Mouse (Mus musculus) midbrain, embryonic 13.5 days (tissue): Measurements from ENCODE around the gene Atp6v0d1. TPM values are rescaled to one million over a fixed set of nuclear protein-coding genes. Genes with fewer than 3 reads are reported as not detected.
A peak's percentile ranks its signal among the peaks of the same experiment; 100 is the strongest.
"Not testable (repeated sequence)": the region's sequence is repeated elsewhere in the genome, so short reads cannot be mapped to it uniquely, and the experiment has no call there.

Source experiments
- ATAC-seq: fragments of 200-750 bp; cut with Nextera tagmentation; 2 replicates; pipeline ENCODE4 v1.8.0; 2017; ENCODE audit warnings: mild to moderate bottlenecking, moderate TSS enrichment, moderate library complexity
- H3K27ac ChIP-seq: fragments of 300-500 bp; sonication (generic); 2 replicates; pipeline ENCODE4 v1.5.1; 2015; ENCODE audit warnings: inconsistent platforms, mild to moderate bottlenecking, moderate library complexity
- H3K27me3 ChIP-seq: fragments of 300-500 bp; sonication (generic); 2 replicates; pipeline ENCODE4 v1.6.1; 2015; ENCODE audit warnings: mild to moderate bottlenecking, inconsistent platforms
- H3K36me3 ChIP-seq: fragments of 300-500 bp; sonication (generic); 2 replicates; pipeline ENCODE4 v1.6.1; 2015; ENCODE audit warnings: mild to moderate bottlenecking, inconsistent platforms
- H3K4me1 ChIP-seq: fragments of 300-500 bp; sonication (generic); replicated peaks from 2 replicates; pipeline ENCODE4 v1.6.1; 2015; ENCODE audit warnings: inconsistent platforms
- H3K4me2 ChIP-seq: fragments of 300-500 bp; sonication (generic); replicated peaks from 2 replicates; pipeline ENCODE4 v1.6.1; 2015; ENCODE audit warnings: moderate library complexity, mild to moderate bottlenecking, inconsistent platforms
- H3K4me3 ChIP-seq: fragments of 300-500 bp; sonication (generic); replicated peaks from 2 replicates; pipeline ENCODE4 v1.5.1; 2015; ENCODE audit warnings: mild to moderate bottlenecking, inconsistent platforms
- H3K9ac ChIP-seq: fragments of 300-500 bp; sonication (generic); replicated peaks from 2 replicates; pipeline ENCODE4 v1.6.1; 2015; ENCODE audit warnings: mild to moderate bottlenecking, inconsistent platforms
- H3K9me3 ChIP-seq: fragments of 300-500 bp; sonication (generic); 2 replicates; pipeline ENCODE4 v1.6.1; 2016; ENCODE audit warnings: mild to moderate bottlenecking, inconsistent platforms
- WGBS: fragments of 180-500 bp; shearing (Covaris S2); methylation state at CpG from one replicate; pipeline ENCODE4 v1.1.7; 2015; 5-methylcytosine and 5-hydroxymethylcytosine counted together
- polyA plus RNA-seq: library from polyadenylated mRNA; unstranded; fragments of >200 nt; fragmentation: Nextera tagmentation; extraction: Ambion mirVana; gene quantifications from 2 replicates; pipeline ENCODE4 v1.2.1, GENCODE M21; 2015

Gene Atp6v0d1
- polyA plus RNA-seq, 1 experiment from 2014 or later, result 177 TPM

DNA sequence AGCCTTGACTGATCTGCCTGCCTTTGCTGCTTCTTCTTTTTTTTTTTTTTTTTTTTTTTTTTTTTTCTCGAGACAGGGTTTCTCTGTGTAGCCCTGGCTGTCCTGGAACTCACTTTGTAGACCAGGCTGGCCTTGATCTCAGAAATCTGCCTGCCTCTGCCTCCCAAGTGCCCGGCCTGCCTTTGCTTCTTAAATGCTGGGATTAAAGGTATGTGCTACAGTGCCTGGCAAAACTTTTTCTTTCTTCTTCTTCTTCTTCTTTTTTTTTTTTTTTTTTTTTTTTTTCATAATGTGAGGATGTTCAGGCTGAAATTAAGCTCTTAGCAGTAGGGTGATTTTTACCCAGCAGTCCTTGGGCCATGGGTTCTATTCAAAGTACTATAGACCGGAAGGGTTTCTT is 36.7 kb upstream of the Atp6v0d1 start:
- 83% methylated on average over 3 of the region's 3 CpGs for WGBS
- H3K36me3 ChIP-seq, H3K9me3 ChIP-seq, ATAC-seq, H3K27ac ChIP-seq, H3K4me3 ChIP-seq, H3K4me2 ChIP-seq, H3K27me3 ChIP-seq, H3K9ac ChIP-seq: not testable (repeated sequence)
- H3K4me1 ChIP-seq, result peaks cover 24% of the 10 kb centered on the region

DNA sequence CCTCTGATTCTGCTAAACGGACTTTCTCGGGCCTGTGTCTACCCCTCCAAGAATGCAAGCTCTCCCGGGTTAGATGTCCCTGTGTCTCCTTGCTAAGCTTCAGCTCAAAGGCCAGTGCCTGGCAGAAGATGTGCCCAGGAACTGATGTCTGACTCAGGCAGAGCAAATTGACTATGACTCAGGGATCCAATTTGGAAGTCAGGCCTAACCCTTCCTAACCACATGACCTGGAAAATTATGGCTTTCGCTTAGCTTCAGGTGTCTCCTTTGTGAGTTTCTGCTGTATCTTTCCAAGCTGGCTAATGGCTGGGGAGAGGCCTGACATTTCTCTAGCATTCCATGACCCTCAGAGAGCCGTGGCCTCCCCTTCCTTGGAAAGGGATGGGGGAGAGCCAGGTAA is 35.5 kb upstream of the Atp6v0d1 start:
- Histone ChIP-seq H3K27me3 (no peaks in the 10 kb centered on the region), H3K36me3 (no peaks in the 10 kb centered on the region), H3K4me1 (peaks cover 16% of the 10 kb centered on the region), H3K27ac (no peak overlapping the region), H3K9me3 (no peaks in the 10 kb centered on the region), H3K4me2 (no peak overlapping the region), H3K4me3 (no peak overlapping the region), H3K9ac (no peak overlapping the region)
- 72% methylated on average over 5 of the region's 5 CpGs for WGBS
- no peak for ATAC-seq

DNA sequence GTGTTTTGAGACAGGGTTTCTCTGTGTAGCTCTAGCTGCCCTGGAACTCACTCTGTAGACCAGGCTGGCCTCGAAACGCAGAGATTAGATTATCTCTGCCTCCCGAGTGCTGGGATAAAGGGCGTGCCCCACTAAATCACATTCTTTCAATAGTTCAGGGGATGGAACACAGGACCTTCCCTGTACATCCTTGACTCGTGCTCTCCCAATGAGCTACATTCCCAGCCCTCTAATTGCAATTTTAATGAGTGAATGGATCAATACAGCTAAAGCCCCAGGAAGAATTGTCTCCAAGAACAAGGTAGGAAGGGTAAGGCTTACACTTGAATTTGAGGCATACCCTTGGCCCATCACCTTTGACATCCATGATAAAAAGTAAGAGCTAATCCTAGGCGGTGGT is 32.9 kb upstream of the Atp6v0d1 start:
- ATAC-seq, result no peak
- WGBS, result 83% methylated on average over 6 of the region's 6 CpGs
- no peak overlapping the region for H3K4me2 ChIP-seq
- H3K27me3 ChIP-seq, result peaks cover 13% of the 10 kb centered on the region; the same call in 1 of the 2 replicates
- no peak overlapping the region for H3K4me3 ChIP-seq
- no peak overlapping the region for H3K27ac ChIP-seq
- H3K4me1 ChIP-seq, result peaks cover 5% of the 10 kb centered on the region; the same call in 1 of the 2 replicates
- no peak overlapping the region for H3K9ac ChIP-seq
- no peaks in the 10 kb centered on the region for H3K36me3 ChIP-seq
- no peaks in the 10 kb centered on the region for H3K9me3 ChIP-seq

DNA sequence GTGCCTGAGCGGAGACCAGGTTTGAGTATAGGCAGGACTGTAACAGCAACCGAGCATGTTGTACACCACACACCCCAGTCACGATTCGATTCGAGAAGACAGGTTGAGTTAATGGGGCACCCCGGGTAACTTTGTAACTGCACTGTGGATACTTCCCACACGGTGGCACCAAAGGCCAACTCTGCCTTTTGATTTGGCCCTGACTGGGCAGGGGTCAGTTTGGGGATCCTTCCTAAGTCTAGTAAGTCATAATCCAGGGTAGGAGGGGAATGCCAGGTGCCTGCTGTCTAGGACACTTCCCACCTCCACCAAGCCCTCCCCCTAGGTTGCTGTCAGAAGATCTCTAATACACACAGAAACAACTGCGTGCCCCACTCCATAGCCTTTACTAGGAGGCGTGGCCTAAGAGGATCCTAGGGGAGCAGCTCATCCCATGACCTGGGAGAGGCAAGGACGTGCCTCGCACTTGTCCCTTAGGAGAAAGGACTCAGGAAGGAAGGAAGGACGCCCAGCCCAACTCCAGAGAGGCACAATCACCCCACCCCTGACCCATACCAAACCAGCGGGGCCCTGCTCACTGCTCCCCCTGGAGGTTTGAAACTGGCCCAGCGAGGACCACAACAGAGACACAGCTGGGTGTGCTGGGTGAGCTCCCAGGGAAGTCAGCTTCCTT is 30.7 kb upstream of the Atp6v0d1 start:
- H3K9ac ChIP-seq, result no peak overlapping the region
- no peak overlapping the region for H3K4me3 ChIP-seq
- H3K27ac ChIP-seq, result no peak overlapping the region
- no peaks in the 10 kb centered on the region for H3K36me3 ChIP-seq
- H3K4me2 ChIP-seq, result peak overlapping the region; percentile 28
- peak; percentile 63 for ATAC-seq
- 5% methylated on average over 14 of the region's 14 CpGs for WGBS
- H3K4me1 ChIP-seq, result peaks cover 8% of the 10 kb centered on the region; the same call in 1 of the 2 replicates
- H3K27me3 ChIP-seq, result peaks cover 13% of the 10 kb centered on the region; the same call in 1 of the 2 replicates
- H3K9me3 ChIP-seq, result no peaks in the 10 kb centered on the region

DNA sequence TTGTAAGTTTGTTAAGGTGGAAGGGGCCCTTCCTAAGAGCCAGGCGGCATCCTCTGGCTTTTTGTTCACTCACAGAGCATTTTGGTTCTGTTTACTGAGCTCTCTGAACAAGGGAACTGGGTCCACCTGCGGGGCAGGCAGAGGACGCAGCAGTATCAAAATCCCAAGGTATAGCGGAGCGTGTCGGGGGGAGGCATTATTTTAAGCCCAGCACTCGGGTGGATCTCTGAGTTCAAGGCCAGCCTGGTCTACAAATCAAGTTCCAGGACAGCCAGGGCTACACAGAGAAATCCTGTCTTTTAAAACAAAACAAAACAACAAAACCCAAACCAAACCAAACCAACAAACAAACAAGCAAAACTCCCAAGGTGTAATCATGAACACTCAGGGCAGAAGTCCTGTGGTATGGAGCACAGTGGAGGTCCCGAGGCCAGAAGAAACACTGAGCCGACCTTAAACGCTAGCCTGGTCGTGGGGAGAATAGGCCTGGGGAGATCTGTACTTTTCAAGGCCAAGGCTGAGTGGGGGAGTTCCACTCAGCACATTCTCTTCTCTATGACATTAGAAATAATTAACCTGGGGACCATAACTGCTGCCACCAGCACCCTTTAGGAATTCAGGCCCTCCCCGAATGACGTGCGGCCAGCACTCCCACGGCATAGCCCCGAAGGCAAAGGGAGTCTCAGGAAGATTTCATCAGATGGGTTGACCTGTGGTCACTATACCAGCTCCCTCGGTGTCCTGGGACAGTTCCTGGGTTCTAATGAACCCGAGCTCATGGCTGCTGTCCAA is 28.8 kb upstream of the Atp6v0d1 start:
- Histone ChIP-seq H3K9me3 (no peaks in the 10 kb centered on the region), H3K36me3 (no peaks in the 10 kb centered on the region), H3K27ac (no peak overlapping the region), H3K4me1 (peaks cover 8% of the 10 kb centered on the region; the same call in 1 of the 2 replicates), H3K4me2 (no peak overlapping the region), H3K27me3 (peaks cover 13% of the 10 kb centered on the region; the same call in 1 of the 2 replicates), H3K4me3 (no peak overlapping the region), H3K9ac (no peak overlapping the region)
- 84% methylated on average over 18 of the region's 18 CpGs for WGBS
- no peak for ATAC-seq

DNA sequence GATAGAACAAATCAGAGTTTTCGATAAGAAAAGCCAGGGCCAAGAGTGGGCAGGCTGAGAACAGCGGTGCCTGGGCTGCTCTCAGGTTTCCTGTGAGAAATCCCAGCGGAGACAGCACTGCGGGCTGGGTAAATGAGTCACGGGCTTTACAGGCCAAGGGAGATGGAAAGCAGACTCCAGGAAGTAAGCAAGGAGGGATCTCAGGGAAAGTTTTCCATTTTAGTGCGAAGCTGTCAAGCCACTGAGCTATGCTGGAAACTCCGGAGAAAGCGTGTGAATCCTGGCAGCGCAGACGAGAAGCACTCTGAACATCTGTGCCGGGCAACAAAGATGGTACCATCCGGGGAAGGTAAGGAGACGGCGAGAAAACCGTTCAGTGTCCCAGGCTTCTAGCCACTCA is 28.0 kb upstream of the Atp6v0d1 start:
- Histone ChIP-seq H3K27ac (no peak overlapping the region), H3K4me2 (no peak overlapping the region), H3K36me3 (no peaks in the 10 kb centered on the region), H3K4me3 (no peak overlapping the region), H3K9me3 (no peaks in the 10 kb centered on the region), H3K4me1 (peaks cover 8% of the 10 kb centered on the region; the same call in 1 of the 2 replicates), H3K9ac (no peak overlapping the region), H3K27me3 (peaks cover 13% of the 10 kb centered on the region; the same call in 1 of the 2 replicates)
- ATAC-seq, result no peak
- WGBS, result 33% methylated on average over 15 of the region's 15 CpGs

DNA sequence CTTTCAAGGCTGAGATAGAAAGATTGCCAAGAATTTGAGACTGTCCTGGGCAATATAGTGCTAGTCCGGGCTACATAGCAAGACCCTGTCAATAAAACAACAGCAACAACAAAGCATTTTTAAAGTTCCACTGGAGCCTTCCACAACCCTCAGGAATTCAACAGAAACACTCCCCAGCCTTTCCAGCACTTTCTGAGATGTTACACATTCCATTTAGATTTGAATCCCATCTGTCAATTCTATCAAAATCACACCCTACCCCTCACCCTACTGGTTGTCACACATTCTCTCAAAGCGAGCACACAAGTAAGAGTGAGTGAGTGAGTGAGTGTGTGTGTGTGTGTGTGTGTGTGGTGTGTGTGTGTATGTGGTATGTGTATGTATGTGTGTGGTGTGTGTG is 26.6 kb upstream of the Atp6v0d1 start:
- ATAC-seq, result no peak
- peaks cover 13% of the 10 kb centered on the region; the same call in 1 of the 2 replicates for H3K27me3 ChIP-seq
- no peaks in the 10 kb centered on the region for H3K36me3 ChIP-seq
- H3K4me2 ChIP-seq, result no peak overlapping the region
- H3K9me3 ChIP-seq, result no peaks in the 10 kb centered on the region
- whole genome bisulfite sequencing, result 92% methylated on average over 2 of the region's 2 CpGs
- no peak overlapping the region for H3K27ac ChIP-seq
- no peak overlapping the region for H3K9ac ChIP-seq
- H3K4me3 ChIP-seq, result no peak overlapping the region
- H3K4me1 ChIP-seq, result peaks cover 8% of the 10 kb centered on the region; the same call in 1 of the 2 replicates

DNA sequence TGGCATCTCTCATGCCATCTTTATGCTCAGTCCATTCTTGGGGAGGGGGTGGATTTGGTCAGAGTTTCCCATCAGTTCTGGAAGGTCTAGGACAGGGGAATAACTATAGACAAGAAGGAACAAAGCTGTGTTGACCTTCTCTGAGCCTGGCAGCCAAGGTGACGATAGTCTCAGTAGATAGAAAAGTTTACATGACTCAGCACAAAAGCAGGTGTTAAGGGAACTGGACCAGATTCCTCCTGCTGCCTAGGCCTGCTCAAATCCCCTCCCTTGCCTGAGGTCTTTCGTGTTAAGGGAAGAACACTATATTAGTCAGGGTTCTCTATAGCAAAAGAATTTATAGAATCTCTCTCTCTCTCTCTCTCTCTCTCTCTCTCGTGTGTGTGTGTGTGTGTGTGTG is 13.9 kb upstream of the Atp6v0d1 start:
- Histone ChIP-seq H3K4me1 (no peaks in the 10 kb centered on the region), H3K36me3 (no peaks in the 10 kb centered on the region), H3K27me3 (no peaks in the 10 kb centered on the region), H3K9me3 (no peaks in the 10 kb centered on the region), H3K27ac (no peak overlapping the region), H3K9ac (no peak overlapping the region), H3K4me3 (no peak overlapping the region), H3K4me2 (no peak overlapping the region)
- no peak for ATAC-seq
- WGBS, result 71% methylated on average over 3 of the region's 3 CpGs

DNA sequence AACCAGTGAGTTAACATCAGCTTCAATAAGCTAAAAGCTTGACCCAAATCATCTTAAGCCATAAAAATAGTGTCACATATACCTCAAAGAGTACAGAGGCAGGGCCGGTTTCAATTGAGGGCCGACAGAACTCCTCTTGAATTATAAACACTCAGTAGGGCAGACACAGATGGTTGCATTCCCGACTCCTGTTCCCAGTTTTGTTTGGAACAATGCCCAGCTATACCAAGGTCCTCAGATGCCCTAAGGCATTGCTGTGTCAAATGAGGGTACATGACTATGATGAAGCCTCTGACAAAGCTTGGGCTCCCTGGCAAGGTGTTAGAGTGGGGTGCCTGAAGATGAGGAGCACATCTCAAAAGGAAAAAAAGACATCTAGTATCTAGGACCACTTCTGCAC is 9.7 kb upstream of the Atp6v0d1 start:
- no peaks in the 10 kb centered on the region for H3K9me3 ChIP-seq
- ATAC-seq, result no peak

DNA sequence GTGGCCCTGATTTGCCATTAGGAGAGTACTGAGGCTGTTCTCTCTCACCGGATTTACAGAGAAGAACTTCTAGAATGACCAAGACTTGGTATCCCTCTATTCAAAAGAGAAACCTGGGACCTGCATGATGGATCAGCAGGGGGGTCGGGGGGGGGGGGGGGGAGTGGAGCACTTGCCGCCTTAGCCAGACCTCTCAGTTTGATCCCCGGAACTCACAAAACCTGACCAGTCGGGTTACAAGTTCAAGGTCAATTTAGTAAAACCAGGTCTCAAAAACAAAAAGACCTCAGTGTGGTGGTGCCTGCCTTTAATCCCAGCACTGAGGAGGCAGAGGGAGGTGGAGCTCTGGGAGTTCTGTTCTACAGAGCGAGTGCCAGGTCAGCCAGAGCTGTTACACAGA is 8.9 kb upstream of the Atp6v0d1 start:
- H3K27ac ChIP-seq, result no peak overlapping the region
- H3K4me2 ChIP-seq, result no peak overlapping the region
- WGBS, result 41% methylated on average over 6 of the region's 6 CpGs
- no peaks in the 10 kb centered on the region for H3K36me3 ChIP-seq
- no peaks in the 10 kb centered on the region for H3K4me1 ChIP-seq
- ATAC-seq, result no peak
- no peak overlapping the region for H3K4me3 ChIP-seq
- no peak overlapping the region for H3K9ac ChIP-seq
- no peaks in the 10 kb centered on the region for H3K27me3 ChIP-seq
- no peaks in the 10 kb centered on the region for H3K9me3 ChIP-seq

More for the DNA sequence above, 9.7 kb upstream of the Atp6v0d1 start:
- no peak overlapping the region for H3K4me2 ChIP-seq
- no peak overlapping the region for H3K9ac ChIP-seq
- H3K4me1 ChIP-seq, result no peaks in the 10 kb centered on the region
- 79% methylated on average over 3 of the region's 3 CpGs for WGBS
- no peaks in the 10 kb centered on the region for H3K27me3 ChIP-seq
- H3K4me3 ChIP-seq, result no peak overlapping the region
- H3K36me3 ChIP-seq, result no peaks in the 10 kb centered on the region
- H3K27ac ChIP-seq, result no peak overlapping the region

DNA sequence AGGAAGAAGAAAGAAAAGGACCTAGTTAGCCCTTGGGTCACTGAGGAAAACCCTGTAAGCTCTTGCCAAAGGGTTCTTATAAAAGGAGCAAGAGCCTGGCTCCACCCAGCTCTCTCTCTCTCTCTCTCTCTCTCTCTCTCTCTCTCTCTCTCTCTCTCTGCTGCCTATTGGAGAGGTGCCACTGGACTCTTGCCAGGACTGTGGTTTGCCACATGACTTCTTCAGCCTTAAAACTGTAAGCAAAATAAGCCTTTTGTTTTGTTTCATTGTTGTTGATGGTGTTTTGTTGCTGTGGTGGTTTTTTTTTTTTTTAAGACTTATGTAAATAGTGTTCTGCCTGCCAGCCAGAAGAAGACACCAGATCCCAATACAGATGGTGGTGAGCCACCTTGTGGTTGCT is 7.6 kb upstream of the Atp6v0d1 start:
- H3K27ac ChIP-seq, result no peak overlapping the region

DNA sequence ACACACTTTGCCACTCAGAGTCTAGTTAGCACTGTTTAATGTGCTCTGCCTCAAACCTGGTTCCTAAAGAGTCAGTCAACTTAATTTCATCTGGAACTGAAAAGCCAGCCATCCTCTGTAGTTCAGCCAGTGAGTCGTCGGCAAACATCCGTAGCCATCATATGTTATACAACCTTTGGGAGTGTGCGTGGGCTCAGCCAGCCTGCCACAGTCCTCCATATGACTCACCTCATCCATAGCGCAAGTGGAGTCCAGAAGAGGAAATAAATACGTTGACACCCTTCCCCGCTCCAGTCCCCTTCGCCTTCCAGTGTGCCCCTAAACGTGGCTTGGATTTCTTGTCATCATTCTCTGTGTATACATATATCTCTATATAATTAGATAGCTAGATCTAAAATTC is 6.0 kb upstream of the Atp6v0d1 start:
- no peak overlapping the region for H3K4me3 ChIP-seq
- H3K4me2 ChIP-seq, result no peak overlapping the region
- H3K27me3 ChIP-seq, result no peaks in the 10 kb centered on the region
- peaks cover 7% of the 10 kb centered on the region for H3K4me1 ChIP-seq
- WGBS, result 93% methylated on average over 9 of the region's 9 CpGs
- no peaks in the 10 kb centered on the region for H3K36me3 ChIP-seq
- ATAC-seq, result no peak
- no peak overlapping the region for H3K27ac ChIP-seq
- H3K9me3 ChIP-seq, result no peaks in the 10 kb centered on the region
- H3K9ac ChIP-seq, result no peak overlapping the region

More for the DNA sequence above, 7.6 kb upstream of the Atp6v0d1 start:
- no peak overlapping the region for H3K9ac ChIP-seq
- H3K4me2 ChIP-seq, result no peak overlapping the region
- no peaks in the 10 kb centered on the region for H3K27me3 ChIP-seq
- H3K4me1 ChIP-seq, result no peaks in the 10 kb centered on the region
- H3K36me3 ChIP-seq, result no peaks in the 10 kb centered on the region
- no peaks in the 10 kb centered on the region for H3K9me3 ChIP-seq
- H3K4me3 ChIP-seq, result no peak overlapping the region
- ATAC-seq, result no peak
